Mouse (Mus musculus): Measurements from ENCODE around the gene Otoa. TPM values are rescaled to one million over a fixed set of nuclear protein-coding genes. Genes with fewer than 3 reads are reported as not detected.

The Otoa gene
- total and polyA plus RNA-seq, 2 experiments from 2014 or later: 0.24 to 0.73 TPM

DNA sequence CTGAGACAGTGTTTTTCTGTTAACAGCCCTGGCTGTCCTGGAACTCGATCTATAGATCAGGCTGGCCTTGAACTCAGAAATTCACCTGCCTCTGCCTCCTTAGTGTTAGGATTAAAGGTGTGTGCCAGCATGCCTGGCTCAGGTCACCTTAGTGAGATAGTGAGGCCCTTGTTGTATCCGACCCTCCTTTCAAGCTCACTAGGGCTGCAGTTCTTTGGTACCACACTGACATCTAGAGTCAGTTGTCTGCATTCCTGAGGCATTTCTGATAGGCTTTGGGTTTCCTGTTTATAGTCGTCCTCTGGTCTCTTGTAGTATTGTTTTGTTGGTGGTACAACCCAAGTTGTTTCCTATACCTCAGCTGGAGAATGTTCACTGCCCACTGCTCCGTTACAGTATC, 17.1 kb upstream of the Otoa start:
- TF ChIP-seq CTCF (IDR thresholded peaks at IDR 0.05; ENCODE audit: low read depth): peak; percentile 76
- Histone ChIP-seq H3K4me3 (ENCODE audit: low read length) (no peak overlapping the region), H3K9me3 (ENCODE audit: low read length) (no peaks in the 10 kb centered on the region), H3K27ac (no peak overlapping the region), H3K27me3 (ENCODE audit: insufficient read depth, low read length) (no peaks in the 10 kb centered on the region), H3K36me3 (ENCODE audit: insufficient read depth, low read length) (peaks cover 9% of the 10 kb centered on the region; the same call in 1 of the 2 replicates), H3K4me1 (ENCODE audit: insufficient read depth, low read length) (no peaks in the 10 kb centered on the region), H3K9ac (replicated peaks; ENCODE audit: low read length) (no peak overlapping the region), H3K4me2 (ENCODE audit: low read depth, low read length) (no peak overlapping the region)
- 52% methylated on average over 4 of the region's 4 CpGs for WGBS
- DNase-seq (ENCODE audit: low spot score) (peak; percentile 68), ATAC-seq (peak; percentile 56; the same call in 1 of the 2 replicates)

- DNase-seq (ENCODE audit: low spot score): no peak
- Histone ChIP-seq H3K9ac (replicated peaks; ENCODE audit: low read length) (no peak overlapping the region), H3K36me3 (ENCODE audit: insufficient read depth, low read length) (peaks cover 8% of the 10 kb centered on the region; the same call in 1 of the 2 replicates), H3K4me3 (ENCODE audit: low read length) (no peak overlapping the region), H3K4me2 (ENCODE audit: low read depth, low read length) (no peak overlapping the region), H3K4me1 (ENCODE audit: insufficient read depth, low read length) (no peaks in the 10 kb centered on the region), H3K27me3 (ENCODE audit: insufficient read depth, low read length) (no peaks in the 10 kb centered on the region), H3K9me3 (ENCODE audit: low read length) (no peaks in the 10 kb centered on the region), H3K27ac (no peak overlapping the region)
- no peak for TF ChIP-seq CTCF (IDR thresholded peaks at IDR 0.05; ENCODE audit: low read depth)
- 91% methylated on average over 4 of the region's 4 CpGs for WGBS
- no peak for ATAC-seq
Observed at GRCm38 (mm10) chr7:121071276-121071675, 10.2 kb upstream of the Otoa start.

GRCm38 (mm10) chr7:121072506-121072905, 8.9 kb upstream of the Otoa start:
- no peaks in the 10 kb centered on the region for H3K4me1 ChIP-seq (ENCODE audit: insufficient read depth, low read length)
- TF ChIP-seq CTCF (IDR thresholded peaks at IDR 0.05; ENCODE audit: low read depth): no peak
- H3K9ac ChIP-seq (replicated peaks; ENCODE audit: low read length): no peak overlapping the region
- H3K27ac ChIP-seq: no peak overlapping the region
- no peaks in the 10 kb centered on the region for H3K27me3 ChIP-seq (ENCODE audit: insufficient read depth, low read length)
- no peaks in the 10 kb centered on the region for H3K9me3 ChIP-seq (ENCODE audit: low read length)
- no peak overlapping the region for H3K4me2 ChIP-seq (ENCODE audit: low read depth, low read length)
- peaks cover 12% of the 10 kb centered on the region; the same call in 1 of the 2 replicates for H3K36me3 ChIP-seq (ENCODE audit: insufficient read depth, low read length)
- WGBS: 81% methylated on average over 5 of the region's 5 CpGs
- ATAC-seq (no peak), DNase-seq (ENCODE audit: low spot score) (no peak)
- H3K4me3 ChIP-seq (ENCODE audit: low read length): no peak overlapping the region

GRCm38 (mm10) chr7:121074281-121074680, 7.2 kb upstream of the Otoa start, which contains the start of gene Igsf6:
Gene Igsf6, minus strand, starts transcription at chr7:121074572.
- WGBS: 80% methylated on average over 11 of the region's 11 CpGs
- no peak within 1 kb of the TSS for H3K4me3 ChIP-seq (ENCODE audit: low read length)
- peaks cover 9% of the 10 kb centered on the region; the same call in 1 of the 2 replicates for H3K36me3 ChIP-seq (ENCODE audit: insufficient read depth, low read length)
- no peak within 1 kb of the TSS for H3K4me2 ChIP-seq (ENCODE audit: low read depth, low read length)
- no peaks in the 10 kb centered on the region for H3K27me3 ChIP-seq (ENCODE audit: insufficient read depth, low read length)
- H3K9ac ChIP-seq (replicated peaks; ENCODE audit: low read length): no peak within 1 kb of the TSS
- no peak for ATAC-seq
- H3K27ac ChIP-seq: no peak within 1 kb of the TSS
- DNase-seq (ENCODE audit: low spot score): no peak
- no peak for TF ChIP-seq CTCF (IDR thresholded peaks at IDR 0.05; ENCODE audit: low read depth)
- no peaks in the 10 kb centered on the region for H3K9me3 ChIP-seq (ENCODE audit: low read length)
- H3K4me1 ChIP-seq (ENCODE audit: insufficient read depth, low read length): no peaks in the 10 kb centered on the region

DNA sequence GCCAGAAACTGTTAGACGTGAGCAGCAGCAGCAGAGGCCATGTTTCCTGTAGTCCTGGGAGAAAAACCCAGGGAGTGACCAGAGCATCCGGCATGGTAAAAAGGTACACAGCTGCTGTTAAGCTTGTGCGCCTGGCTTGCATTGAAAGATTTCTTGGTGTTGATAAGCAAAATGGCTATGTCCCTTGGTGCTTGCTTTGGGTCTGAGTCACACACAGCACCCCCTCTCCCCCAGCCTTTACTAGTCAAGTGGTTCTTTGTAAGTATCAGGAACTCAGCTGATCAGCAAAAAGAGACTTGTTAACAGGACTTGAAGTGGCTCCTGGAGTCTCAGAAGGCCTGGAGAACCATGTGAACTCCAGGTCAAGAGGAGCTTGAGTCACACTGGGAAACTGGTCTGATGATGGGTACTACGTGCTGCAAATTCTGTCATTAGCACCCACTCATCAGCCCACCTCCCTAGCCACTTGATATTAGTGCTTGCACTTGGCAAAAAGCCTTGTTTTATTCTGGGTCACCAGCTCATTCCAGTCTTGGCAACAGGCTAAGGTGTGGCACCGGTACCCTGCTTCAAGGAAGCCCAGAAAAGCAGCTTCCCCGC, 6.5 kb upstream of the Otoa start:
- ATAC-seq (no peak), DNase-seq (ENCODE audit: low spot score) (no peak)
- Histone ChIP-seq H3K27ac (no peak overlapping the region), H3K4me3 (ENCODE audit: low read length) (no peak overlapping the region), H3K27me3 (ENCODE audit: insufficient read depth, low read length) (no peaks in the 10 kb centered on the region), H3K4me1 (ENCODE audit: insufficient read depth, low read length) (no peaks in the 10 kb centered on the region), H3K36me3 (ENCODE audit: insufficient read depth, low read length) (peaks cover 9% of the 10 kb centered on the region; the same call in 1 of the 2 replicates), H3K9me3 (ENCODE audit: low read length) (no peaks in the 10 kb centered on the region), H3K4me2 (ENCODE audit: low read depth, low read length) (no peak overlapping the region), H3K9ac (replicated peaks; ENCODE audit: low read length) (no peak overlapping the region)
- WGBS: 73% methylated on average over 6 of the region's 6 CpGs
- no peak for TF ChIP-seq CTCF (IDR thresholded peaks at IDR 0.05; ENCODE audit: low read depth)

DNA sequence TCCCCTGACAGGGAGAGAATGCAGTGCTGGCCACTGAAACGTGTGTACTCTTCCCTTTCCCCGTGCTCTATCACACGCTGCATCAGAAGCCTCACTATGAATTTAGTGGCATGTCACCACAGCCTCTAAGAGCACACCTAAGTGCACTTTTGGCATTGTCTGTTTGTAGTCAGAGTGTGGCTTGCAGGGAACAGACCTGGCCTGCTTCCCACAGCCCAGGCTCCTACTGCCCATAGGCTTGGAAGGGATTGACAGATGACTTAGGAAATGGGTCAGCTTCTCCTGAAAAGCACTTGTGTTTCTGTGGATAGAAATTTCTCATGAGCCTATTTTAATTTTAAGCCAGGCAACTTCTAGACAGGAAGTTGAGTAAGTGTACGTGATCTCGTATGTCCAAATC, 6.0 kb upstream of the Otoa start:
- no peak for ATAC-seq
- no peak for DNase-seq (ENCODE audit: low spot score)
- Histone ChIP-seq H3K4me3 (ENCODE audit: low read length) (no peak overlapping the region), H3K27ac (no peak overlapping the region), H3K36me3 (ENCODE audit: insufficient read depth, low read length) (peaks cover 9% of the 10 kb centered on the region; the same call in 1 of the 2 replicates), H3K4me1 (ENCODE audit: insufficient read depth, low read length) (no peaks in the 10 kb centered on the region), H3K9ac (replicated peaks; ENCODE audit: low read length) (no peak overlapping the region), H3K4me2 (ENCODE audit: low read depth, low read length) (no peak overlapping the region), H3K9me3 (ENCODE audit: low read length) (no peaks in the 10 kb centered on the region), H3K27me3 (ENCODE audit: insufficient read depth, low read length) (no peaks in the 10 kb centered on the region)
- no peak for TF ChIP-seq CTCF (IDR thresholded peaks at IDR 0.05; ENCODE audit: low read depth)
- 80% methylated on average over 5 of the region's 5 CpGs for WGBS

DNA sequence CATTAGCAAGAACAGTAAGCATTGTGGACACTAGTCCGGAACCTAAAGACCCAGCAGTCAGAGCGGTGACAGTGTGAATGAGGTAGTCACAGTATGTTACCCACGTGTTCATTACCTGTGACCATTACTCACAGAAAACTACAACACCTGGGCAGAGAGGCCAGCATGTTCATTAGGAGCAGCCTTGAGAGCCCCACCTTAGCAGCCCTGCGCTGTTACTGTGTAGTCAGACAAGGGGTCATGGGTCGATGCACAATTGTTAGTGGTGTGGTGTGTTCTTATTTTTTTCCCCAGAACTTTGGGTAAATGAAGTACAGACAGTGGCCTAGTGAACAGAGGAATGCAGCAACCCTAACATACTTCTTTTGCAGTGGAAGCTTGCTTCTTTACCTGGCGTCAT, 4.1 kb upstream of the Otoa start:
- ATAC-seq (0 out of 2 replicates have a peak, but pooled peaks have one; percentile 27), DNase-seq (ENCODE audit: low spot score) (no peak)
- H3K27ac ChIP-seq: no peak overlapping the region
- H3K4me2 ChIP-seq (ENCODE audit: low read depth, low read length): no peak overlapping the region
- no peak overlapping the region for H3K4me3 ChIP-seq (ENCODE audit: low read length)
- TF ChIP-seq CTCF (IDR thresholded peaks at IDR 0.05; ENCODE audit: low read depth): no peak
- no peaks in the 10 kb centered on the region for H3K4me1 ChIP-seq (ENCODE audit: insufficient read depth, low read length)
- H3K36me3 ChIP-seq (ENCODE audit: insufficient read depth, low read length): peaks cover 4% of the 10 kb centered on the region; the same call in 1 of the 2 replicates
- no peak overlapping the region for H3K9ac ChIP-seq (replicated peaks; ENCODE audit: low read length)
- H3K9me3 ChIP-seq (ENCODE audit: low read length): no peaks in the 10 kb centered on the region
- 89% methylated on average over 6 of the region's 6 CpGs for WGBS
- H3K27me3 ChIP-seq (ENCODE audit: insufficient read depth, low read length): no peaks in the 10 kb centered on the region
